Mouse (Mus musculus) C2C12 (cell line): Measurements from ENCODE around the gene 5730522E02Rik.

Experiments
- CTCF ChIP-seq: IDR thresholded peaks from one replicate; pipeline ENCODE4 v1.5.1; 2011; ENCODE audit not compliant: control insufficient read depth, insufficient read depth, insufficient read length
- MYOD1 ChIP-seq: IDR thresholded peaks from one replicate; pipeline ENCODE4 v1.6.1; 2011; ENCODE audit warnings: low read depth; ENCODE audit not compliant: control insufficient read depth, insufficient read length
- MYOG ChIP-seq: IDR thresholded peaks from one replicate; pipeline ENCODE4 v1.6.1; 2011; ENCODE audit not compliant: control insufficient read depth, insufficient read length; ENCODE audit errors: extremely low read depth
- USF1 ChIP-seq: IDR thresholded peaks from one replicate; pipeline ENCODE4 v1.6.1; 2011; ENCODE audit warnings: low read depth, mild to moderate bottlenecking, control low read depth, moderate library complexity

- TF ChIP-seq CTCF (no peak), MYOD1 (no peak), USF1 (no peak), MYOG (no peak)
Observed at GRCm38 (mm10) chr11:25697508-25698193, 512.9 kb downstream of the 5730522E02Rik start.
